Mouse (Mus musculus) thymus, postnatal 36 days (tissue): Measurements from ENCODE around the gene Fbxo7.
"Not testable (repeated sequence)": the region's sequence is repeated elsewhere in the genome, so short reads cannot be mapped to it uniquely, and the experiment has no call there.

ENCODE experiments used
- DNase-seq, 2 experiments: peaks; one replicate each; pipeline ENCODE4 v3.0.0; 2022; ENCODE audit warnings: mixed read lengths in 2 of 2

Gene Fbxo7

DNA sequence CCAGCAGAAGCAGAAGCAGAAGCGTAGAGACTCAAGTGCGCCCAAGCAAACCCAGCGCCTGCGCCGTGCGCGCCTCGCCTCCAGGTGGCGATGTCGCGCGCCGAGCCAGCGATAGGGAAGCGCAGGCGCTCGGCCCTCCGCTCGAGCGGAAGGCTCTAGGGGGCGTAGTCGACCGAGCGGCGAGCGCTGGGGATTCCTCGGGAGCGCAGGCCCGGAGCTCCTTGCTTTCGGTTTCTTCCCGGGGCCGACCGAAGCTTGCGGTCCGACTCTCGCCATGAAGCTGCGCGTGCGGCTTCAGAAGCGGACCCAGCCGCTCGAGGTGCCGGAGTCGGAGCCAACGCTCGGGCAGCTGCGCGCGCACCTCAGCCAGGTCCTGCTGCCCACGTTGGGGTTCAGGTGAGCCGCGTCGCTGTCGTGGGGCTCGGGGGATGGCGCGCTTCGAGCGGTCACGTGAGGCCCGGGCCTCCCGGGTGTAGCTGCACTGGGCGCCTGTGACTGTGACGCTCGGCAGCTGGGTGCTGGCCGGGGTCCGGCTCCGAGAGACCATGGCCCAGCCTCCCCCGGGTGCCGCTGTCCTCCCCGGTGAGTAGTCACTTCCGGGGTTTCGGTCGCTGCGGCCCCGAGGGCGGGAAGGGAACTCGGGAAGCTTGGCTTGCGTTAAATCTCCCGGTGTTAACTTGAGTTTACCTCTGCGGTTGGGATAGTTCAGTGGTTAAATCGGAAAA, at the start of gene Fbxo7:
Fbxo7 (plus strand) TSS at position 224 of the 725 bp plus-strand sequence.
- peak; percentile 86 to 89 for DNase-seq

DNA sequence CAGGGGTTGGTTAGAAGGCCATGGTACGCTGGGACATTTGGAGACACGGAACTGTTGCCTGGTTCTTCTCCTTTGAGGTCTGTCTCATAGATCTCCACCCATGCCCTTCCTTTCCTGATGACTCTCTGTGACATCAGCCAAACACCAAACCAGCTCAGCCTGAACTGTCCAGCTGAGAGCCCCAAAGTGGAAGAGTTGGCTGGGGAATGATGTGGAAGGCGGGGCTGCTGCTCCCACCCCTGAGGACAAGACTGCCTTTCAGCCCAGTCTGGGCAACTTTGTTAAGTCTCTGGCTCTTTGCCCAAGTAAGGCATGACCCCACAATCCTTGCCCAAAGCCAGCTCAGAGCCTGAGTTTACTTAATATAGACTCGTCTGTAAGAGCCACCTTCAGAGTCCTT, 48.9 kb upstream of the Fbxo7 start:
- DNase-seq: no peak

DNA sequence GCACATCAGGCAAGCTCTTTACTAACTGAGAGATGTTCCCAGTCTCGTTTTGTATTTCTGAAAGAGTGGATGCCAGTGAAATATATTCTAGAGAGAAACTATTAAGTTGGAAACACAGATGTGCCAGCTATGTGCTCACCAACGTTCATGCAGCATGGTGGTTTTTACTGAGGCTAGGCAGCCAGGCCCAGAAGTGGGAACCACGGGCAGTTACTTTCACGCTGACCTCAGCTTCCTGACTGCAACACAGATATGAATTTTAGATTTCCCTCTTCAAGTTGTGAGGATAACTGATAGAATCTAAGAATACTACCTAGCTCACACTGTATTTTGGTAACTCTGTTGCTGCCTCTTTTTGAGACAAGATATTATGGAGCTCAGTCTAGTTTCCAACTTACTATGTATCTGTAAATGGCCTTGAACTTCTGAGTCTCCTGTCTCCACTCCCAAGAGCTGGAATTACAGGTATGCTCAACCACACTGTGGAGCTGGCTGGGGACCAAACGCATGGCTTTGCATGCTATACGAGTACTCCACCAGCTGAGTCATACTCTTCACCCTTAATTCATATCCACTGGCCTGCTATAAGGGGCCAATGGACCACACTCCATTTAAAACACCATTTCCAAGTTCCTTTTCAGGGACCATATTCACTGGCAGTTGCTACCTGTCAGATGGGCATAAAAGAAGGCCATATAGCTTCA, 32.2 kb upstream of the Fbxo7 start:
- no peak for DNase-seq

DNA sequence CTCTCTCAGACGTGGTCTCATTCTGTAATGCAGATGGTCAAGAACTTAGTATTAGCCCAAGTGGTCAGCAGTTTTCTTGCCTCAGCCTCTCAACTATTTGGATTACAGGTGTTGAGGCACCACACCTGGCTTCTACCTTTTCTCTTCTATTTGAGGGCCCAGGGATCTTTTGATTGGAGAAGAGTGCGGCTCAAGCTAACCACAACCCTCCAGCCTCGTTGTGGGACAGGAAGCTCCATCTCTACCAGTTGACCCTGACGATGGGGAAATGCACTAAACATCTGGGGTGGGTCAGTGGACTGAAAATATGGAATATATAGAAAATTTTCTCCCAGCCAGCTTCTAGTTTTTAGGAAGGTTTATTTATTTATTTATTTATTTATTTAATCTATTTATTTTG, 29.4 kb upstream of the Fbxo7 start:
- no peak for DNase-seq

DNA sequence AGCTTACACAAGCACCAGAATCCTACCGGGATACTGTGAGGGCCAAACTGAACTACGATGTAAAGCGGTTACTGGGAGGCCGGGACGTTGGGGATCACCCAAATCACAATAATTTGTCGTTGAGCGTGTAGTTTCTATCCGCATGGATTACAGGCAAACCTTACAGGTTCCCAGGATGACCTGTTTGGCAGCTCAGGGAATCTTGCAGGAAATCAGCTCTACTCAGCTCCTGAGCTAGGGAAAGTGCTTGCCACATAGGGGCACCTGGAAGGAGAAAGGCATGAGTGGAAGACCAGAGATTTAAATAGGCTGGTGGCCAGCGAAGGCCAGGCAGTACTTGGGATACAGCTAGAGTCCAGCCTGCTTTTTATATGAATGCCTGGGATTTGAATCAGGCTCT, 27.9 kb upstream of the Fbxo7 start:
- no peak for DNase-seq

DNA sequence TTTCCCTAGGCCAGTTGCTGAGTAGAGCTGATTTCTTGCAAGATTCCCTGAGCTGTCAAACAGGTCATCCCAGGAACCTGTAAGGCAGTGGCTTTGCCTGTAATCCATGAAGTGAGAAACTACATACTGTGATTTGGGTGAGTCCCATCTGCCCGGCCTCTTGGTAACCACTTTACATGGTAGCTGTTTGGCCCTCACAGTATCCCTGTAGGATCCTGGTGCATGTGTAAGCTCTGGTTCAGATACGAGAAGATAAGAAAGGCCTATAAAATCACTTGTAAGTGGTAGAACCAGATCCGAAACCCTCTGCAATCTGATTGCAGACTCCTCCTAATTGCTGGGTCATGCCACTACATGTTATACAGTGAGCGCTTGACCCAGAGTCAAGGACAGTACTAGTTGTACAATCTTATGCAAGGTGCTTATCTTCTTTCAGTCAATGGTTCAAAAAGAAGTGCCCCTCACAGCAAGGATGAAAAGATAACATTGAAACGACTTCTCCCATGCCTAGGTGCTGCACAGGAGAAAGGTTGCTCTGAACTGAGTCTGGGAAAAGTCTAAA, 27.1 kb upstream of the Fbxo7 start:
- no peak for DNase-seq

DNA sequence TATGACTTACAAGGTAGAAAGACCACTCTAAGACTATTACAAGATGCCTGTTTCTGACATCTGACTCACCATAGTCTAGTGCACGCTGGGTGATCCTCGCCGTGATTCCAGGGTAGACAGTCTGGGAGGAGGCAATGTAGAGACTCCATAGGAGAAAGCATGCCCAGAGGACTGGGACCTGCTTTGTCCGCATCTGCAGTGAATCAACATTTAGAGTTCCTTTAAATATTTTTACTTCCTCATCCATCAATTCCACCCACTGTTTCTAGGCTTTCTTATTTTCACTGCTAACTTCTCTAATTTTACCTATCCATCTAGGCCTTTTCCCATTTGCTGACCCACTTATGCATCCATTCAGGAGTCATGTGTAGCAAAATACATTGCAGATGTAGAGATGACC, 21.3 kb upstream of the Fbxo7 start:
- no peak for DNase-seq

DNA sequence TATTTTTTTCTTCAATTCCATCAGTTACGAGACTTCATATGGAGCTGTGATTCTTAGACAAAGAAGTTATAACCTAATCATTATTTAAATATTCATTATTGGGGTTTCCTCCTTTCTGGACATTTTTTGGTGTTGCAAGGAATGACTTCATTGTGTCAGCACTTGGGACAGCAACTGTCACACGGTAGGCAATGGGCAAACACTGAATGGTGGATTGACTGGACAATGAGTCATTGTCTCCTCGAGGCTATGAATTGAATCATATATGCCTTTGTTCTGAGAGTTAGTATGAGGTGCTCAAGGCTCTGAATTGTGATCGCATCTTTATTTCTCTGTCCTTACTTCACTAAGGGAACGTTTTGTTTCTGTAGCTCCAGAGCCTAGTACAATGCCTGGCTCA, 15.3 kb upstream of the Fbxo7 start:
- DNase-seq: no peak

DNA sequence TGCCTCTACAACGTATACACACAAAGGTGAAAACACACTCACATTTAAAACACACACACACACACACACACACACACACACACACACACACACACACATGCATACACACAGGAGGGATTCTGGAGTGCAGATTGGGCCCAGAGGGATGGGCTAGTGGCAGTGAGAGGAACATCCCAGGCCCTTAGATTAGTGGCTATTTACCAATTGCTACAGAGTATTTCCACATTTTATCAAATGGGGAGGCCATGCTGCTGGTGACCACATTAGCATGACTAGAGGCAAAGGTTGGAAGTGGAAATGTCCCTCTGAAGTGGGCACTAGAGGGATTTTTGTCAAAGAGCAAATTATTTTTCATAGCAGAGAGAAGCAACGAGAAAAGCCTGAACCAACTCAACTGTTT, 12.1 kb upstream of the Fbxo7 start:
- DNase-seq: no peak

DNA sequence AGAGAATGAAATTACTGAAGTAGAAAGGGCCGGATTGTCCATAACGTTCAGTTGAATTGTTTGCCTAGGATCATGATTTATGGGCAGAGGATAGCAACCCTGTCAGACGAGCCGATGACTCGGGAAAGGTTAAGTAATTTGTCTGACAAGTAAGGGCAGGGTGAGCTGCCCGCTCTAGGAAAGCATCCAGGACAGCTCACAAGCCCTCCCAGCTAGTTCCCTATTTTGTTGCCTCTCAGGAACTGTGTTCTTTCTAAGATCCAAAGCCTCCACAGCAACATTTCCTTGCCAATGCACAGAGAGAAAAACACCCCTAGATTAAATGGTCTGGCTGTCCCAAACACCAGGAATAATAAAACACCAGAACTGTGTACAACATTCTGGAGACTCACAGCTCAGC, 11.1 kb upstream of the Fbxo7 start:
- DNase-seq: no peak

DNA sequence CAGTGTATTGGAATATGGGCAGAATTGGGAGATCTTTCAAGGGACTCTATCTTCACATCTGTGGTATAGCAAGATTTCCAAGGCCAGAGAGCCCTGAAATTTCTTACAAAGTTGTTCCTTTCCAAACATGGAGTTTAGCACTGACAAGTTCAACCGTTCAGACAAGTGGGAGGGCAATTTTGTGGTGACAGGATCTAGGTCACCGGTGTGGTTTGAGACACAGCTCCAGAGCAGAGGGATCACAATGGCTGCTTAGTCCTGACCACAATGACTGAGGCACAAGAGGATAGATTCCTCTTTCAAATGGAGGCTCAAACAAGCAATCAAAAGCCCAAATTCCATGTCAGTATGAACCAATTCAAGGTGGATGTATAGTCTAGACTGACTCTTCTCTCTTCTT, 10.6 kb upstream of the Fbxo7 start:
- no peak for DNase-seq

DNA sequence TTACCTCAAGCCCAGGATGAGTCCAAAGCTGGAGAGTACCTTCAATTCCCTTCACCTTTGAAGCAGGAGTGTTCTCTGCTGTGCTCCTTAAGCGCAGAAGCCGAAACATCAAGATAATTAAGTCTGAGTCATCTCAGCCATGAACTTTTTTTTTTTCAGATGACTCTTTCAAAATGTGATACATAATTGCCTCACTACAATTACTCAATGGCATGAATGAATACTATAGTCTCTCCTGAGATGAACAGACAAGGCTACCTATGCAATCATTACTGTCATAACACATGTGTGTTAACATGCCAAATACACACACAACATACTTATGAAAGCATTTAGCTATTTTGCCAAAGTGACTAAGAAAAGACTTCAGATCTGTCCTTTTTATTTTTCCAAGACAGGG, 10.0 kb upstream of the Fbxo7 start, which contains the start of gene Bpifc:
Bpifc (minus strand) TSS at position 115 of the 400 bp plus-strand sequence.
- DNase-seq: no peak

DNA sequence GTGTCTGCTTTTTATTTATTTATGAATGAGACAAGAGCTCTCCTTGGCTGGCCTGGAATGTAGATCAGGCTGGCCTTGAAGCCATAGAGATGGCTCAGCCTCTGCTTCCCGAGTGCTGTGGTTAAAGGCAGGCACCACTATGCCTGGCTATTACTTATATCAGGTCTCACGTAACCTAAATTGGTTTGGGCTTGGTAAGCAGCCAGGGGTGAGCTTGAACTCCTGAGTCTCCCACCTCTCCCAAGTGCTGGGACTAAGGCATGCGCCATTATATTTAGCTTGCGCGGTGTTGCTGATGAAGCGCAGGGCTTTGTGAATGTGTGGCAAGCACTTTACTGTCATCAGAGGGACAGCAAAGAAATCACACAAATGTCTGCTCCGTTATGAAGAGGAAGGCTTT, 4.0 kb upstream of the Fbxo7 start:
- no peak for DNase-seq

DNA sequence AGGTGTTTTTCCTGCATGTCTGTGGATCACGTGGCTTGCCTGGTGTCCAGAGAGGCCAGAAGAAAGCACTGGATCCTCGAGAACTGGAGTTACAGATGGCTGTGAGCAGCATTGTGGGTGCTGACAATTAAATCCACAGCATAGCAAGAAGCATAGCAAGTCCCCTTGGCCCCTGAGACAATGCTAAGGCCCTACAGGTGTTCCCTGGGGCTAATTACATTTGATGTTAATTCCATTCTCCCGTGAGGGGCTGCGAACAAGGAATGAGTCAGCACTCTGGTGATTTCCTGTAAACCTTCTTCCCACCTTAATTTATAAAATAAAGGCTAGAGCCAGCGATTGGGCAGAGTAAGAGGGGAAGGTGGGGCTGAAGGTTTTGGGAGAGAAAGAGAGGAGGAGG, 3.0 kb upstream of the Fbxo7 start:
- DNase-seq: no peak

DNA sequence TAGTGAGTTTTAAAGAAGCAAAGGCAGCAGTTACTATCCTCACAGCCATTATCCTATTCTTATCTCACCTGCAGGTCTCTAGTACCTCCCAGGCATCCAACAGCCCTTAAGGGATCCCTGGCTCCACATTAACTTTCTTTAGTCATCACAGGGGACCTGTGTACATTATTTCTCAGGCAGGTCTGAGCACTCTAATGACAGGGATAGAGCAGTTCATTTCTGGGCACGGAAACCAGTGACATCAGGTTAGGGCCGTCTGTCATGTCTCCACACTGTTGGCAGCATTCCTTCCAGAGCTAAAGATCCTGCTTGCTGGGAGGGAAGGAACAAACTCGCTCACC, 394 bp upstream of the Fbxo7 start:
- DNase-seq: no peak

DNA sequence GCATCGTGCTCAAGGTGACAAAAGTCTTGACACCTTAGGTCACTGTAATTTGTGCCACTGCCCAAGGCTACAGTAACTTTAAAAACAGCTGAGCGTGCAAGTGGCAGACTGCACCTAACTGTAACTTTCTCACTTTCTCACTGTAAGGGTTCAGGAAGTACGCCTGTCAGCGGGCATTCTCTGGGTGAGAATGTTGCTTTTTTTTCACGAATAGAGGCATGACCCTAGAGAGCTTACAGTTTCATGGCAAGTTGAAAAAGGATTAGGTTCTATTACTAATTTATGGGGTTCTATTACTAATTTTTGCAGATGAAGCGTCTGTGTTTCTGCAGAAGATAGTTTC, 673 bp downstream of the Fbxo7 start:
- no peak for DNase-seq

DNA sequence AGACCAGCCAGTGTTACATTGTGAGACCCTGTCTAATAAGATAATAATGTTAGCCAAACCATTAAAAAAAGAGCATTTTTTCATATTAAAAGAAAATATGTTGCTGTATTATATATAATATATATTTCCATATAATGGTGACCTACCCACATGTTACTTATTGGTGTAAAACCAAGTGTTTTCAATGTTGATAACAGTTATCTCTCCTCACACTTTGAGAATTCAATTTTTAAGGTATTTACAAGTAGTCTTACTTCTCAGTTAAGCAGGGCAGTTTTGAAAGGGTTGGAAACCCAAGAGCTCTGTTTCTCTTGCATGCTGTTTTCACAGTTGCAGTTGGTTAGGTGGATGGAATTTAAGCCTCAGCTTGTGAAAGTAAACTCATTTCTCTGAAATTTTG, 1.4 kb downstream of the Fbxo7 start:
- no peak for DNase-seq

DNA sequence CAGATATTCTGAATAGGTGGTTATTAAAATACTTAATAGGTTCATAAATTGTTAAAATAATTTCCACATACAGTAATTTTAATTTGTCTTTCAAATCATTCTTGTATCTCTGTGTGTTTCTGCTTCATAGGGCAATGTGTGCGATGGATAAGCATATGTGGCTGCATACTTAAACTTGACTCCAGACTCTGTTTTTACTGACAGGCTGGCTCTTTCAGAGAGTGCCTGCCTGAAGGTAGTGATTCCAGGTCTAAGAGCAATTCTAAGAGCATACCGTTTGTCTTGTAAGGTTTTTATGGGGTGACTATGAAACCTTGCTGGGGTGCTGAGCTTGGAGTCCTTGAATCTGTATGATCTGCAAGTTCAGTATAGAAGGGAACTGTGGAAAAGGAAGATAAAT, 4.1 kb downstream of the Fbxo7 start:
- no peak for DNase-seq

DNA sequence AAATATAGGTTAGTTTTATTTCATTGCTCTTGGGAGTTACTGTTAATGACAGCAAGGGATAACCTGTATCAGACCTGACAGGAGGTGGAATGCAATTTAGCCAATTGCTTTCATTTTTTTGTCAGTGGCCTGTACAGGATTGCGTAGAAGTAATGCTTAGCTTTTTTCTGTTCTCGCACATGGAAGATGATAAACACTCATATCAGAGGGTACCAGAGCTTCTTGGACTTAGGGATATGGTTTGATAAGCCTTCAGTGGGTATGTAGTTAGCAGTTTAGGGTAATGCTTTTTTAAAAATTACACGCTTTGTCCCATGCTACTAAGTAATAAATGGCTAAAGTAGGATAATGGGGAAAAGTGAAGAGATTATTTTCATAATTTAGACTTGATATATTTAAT, 4.6 kb downstream of the Fbxo7 start:
- no peak for DNase-seq

DNA sequence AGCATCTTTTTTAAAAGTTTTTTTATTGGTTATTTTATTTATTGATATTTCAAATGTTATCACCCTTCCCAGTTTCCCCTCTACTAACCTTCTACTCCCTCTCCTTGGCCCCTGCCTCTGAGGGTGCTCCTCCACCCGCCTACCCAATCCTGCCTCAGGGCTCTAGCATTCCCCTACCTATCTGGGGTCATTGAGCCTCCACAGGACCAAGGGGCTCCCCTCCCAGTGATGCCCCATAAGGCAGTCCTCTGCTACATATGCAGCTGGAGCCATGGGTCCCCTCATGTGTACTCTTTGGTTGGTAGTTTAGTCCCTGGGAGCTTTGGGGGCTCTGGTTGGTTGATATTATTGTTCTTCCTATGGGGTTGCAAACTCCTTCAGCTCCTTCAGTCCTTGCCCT, 5.0 kb downstream of the Fbxo7 start:
- not testable (repeated sequence) for DNase-seq

DNA sequence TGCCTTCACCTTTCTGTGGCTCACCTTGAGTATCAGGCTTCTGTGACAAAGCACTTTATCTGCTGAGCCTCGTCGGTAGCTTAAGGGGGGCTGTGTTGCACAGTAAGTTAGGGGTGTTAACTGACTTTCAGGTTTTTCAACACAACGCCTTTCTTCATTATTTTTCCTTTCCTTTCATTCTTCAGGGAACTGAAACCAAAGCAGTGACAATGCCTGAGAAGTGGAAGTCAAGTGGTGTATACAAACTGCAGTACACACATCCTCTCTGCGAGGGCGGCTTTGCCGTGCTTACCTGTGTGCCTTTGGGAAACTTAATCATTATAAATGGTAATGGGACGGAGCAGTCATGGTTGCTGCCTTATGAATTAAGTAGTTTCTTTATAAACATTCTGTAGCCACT, 9.0 kb downstream of the Fbxo7 start:
- no peak for DNase-seq

DNA sequence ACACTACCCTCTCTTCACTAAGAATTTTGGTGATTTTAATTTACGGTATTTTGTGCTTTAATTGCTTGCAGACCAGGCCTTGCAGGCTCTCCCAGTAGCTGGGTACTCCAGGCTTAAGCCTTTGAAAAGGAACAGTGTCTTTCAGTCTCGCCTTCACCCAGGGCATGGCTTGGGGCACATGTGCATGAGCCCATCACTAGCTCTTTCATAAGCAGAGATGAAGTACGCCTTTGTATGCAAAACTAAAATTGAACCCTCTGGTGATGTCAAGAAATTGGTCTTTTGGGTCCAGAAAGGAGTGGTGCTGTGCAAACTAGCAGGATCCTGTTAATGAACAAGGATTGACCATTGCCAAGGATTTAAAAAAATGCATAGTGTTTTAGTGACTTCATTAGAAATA, 10.7 kb downstream of the Fbxo7 start:
- no peak for DNase-seq

DNA sequence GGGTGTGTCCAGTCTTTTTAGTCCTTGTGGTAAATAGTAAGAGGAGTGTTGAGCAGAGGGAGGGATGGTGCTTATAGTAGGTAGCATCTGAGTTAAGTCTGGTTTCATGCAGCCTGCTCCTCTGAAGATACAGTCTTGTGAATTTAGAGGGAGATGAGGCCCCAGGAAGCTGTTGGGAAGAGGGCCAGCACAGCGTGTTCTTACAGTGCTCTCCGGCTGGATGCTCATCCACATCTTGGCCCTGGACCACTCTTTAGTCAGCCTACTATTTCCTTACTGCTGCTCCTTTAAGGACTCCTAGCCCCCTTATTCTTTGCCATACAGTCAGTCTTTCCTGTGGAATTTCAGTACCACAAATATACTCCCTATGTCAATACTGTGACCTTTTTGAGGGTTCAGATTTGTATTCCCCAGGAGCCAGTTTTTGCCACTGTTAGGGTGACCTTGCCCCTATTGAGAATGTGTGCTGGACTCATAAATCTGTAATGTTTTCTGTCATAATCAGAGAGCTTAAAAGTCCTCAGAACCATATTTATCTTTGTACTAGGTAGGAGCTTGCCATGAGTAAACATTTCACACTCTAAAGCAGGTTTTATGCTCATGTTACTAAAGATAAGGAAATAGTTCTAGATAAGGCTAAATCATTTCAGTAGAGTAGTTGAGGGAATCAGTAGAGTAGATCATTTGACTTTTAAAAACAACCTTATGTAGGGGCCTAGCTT, 12.4 kb downstream of the Fbxo7 start:
- DNase-seq: no peak

DNA sequence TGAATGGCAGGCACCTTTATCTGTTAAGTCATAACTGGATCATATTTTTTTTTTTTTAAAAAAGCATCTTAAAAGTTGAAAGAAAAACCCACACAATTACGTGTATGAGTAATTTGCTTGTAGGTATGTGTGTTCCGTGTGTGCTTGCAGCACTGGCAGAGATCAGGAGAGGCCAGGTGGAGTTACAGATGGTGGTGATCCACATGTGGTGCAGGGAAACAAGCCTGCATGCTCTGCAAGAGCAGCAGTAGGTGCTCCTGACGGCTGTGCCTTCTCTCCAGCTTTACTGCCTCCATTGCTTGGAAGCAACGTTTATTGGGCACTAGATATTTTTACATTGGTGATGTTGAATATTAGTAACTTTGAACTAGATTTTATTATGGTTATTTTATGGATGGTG, 21.9 kb downstream of the Fbxo7 start:
- no peak for DNase-seq
